Mouse (Mus musculus): Measurements from ENCODE around the gene Slc4a1. TPM values are rescaled to one million over a fixed set of nuclear protein-coding genes. Genes with fewer than 3 reads are reported as not detected.

Slc4a1 gene
- total and polyA plus RNA-seq, 2 experiments = 0.10 to 0.65 TPM

DNA sequence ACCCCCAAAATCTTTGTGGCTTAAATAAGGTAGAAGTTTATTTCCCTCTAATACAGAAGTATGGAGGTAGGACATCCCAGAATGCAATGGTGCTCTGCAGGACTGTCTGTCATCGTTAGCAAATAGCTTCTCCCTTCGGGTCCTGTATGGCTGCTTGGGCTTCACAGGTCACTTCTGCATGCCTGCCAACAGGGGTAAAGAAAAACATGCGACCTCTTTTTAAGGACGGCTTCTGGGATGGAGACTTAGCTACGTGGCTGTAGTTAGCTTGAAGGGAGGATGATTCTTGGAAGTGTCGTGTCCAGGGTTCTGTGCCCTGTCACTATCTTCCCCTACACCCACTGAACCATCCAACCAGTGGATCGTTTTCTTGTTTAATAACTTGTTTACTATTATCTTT, 4.3 kb upstream of the Slc4a1 start:
- no peak overlapping the region for H3K27ac ChIP-seq (replicated peaks; ENCODE audit: insufficient read depth, low read depth, low read length)
- H3K4me1 ChIP-seq (ENCODE audit: control insufficient read depth, insufficient read depth, low read length) = peaks cover 1% of the 10 kb centered on the region; the same call in 1 of the 2 replicates
- H3K27me3 ChIP-seq (ENCODE audit: control insufficient read depth, insufficient read depth, low read length) = no peaks in the 10 kb centered on the region
- TF ChIP-seq CTCF (IDR thresholded peaks at IDR 0.05; ENCODE audit: low read depth, low read length) (no peak), POLR2A (IDR thresholded peaks at IDR 0.05; ENCODE audit: extremely low read depth, insufficient read depth, low read length) (no peak)
- 75% methylated on average over 7 of the region's 7 CpGs for WGBS
- no peak overlapping the region for H3K9ac ChIP-seq (ENCODE audit: low read depth, low read length)
- no peaks in the 10 kb centered on the region for H3K36me3 ChIP-seq (ENCODE audit: control insufficient read depth, insufficient read depth, low read length)
- no peak for DNase-seq (ENCODE audit: extremely low read depth, low read depth, low spot score)
- H3K79me2 ChIP-seq (ENCODE audit: control insufficient read depth, insufficient read depth, low read length) = no peaks in the 10 kb centered on the region
- no peak overlapping the region for H3K4me3 ChIP-seq (ENCODE audit: insufficient read depth, low read depth, low read length)

DNA sequence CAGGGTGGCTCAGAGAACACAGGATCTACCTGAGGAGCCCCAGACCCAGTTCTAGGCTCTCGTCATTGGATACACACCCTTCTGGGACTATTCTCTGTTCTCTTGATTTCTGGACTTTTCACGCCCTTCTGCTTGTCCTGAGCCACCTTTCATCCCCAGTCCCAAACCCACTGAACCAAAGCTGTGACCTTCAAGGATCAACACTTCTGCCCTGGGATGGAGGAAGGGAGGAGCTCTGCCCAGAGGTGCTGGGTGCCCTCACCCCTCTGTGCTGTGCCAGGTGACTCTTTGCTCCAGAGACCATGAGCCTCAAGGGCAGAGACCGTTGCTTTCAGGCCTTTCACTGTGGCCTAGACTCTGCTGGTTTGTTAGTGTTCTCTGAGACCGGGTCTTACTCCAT, 3.3 kb upstream of the Slc4a1 start:
- TF ChIP-seq POLR2A (IDR thresholded peaks at IDR 0.05; ENCODE audit: extremely low read depth, insufficient read depth, low read length) (no peak), CTCF (IDR thresholded peaks at IDR 0.05; ENCODE audit: low read depth, low read length) (no peak)
- H3K79me2 ChIP-seq (ENCODE audit: control insufficient read depth, insufficient read depth, low read length) = no peaks in the 10 kb centered on the region
- no peak for DNase-seq (ENCODE audit: extremely low read depth, low read depth, low spot score)
- H3K27me3 ChIP-seq (ENCODE audit: control insufficient read depth, insufficient read depth, low read length) = no peaks in the 10 kb centered on the region
- H3K9ac ChIP-seq (ENCODE audit: low read depth, low read length) = no peak overlapping the region
- H3K4me3 ChIP-seq (ENCODE audit: insufficient read depth, low read depth, low read length) = no peak overlapping the region
- H3K4me1 ChIP-seq (ENCODE audit: control insufficient read depth, insufficient read depth, low read length) = no peaks in the 10 kb centered on the region
- H3K36me3 ChIP-seq (ENCODE audit: control insufficient read depth, insufficient read depth, low read length) = no peaks in the 10 kb centered on the region
- H3K27ac ChIP-seq (replicated peaks; ENCODE audit: insufficient read depth, low read depth, low read length) = no peak overlapping the region
- WGBS = 72% methylated on average over 4 of the region's 4 CpGs

DNA sequence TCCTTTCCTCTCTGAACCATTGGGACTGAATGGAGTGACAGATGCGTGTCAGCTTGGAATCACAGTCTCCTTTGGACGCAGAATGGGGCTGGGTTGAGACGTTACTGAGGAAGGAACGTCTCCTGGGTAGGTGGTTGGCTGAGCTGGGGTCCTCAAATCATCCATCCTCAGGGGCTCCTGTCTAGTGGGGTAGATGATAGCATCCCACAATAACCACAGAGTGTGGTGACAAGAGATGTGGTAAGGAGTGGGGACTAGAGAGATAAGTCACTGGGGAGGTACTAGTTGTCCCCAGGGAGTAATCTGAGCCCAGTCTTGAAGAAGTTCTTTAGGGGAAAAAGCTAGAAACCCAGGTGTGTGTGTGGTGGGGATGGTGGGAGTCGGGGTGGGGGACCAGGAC, 2.3 kb upstream of the Slc4a1 start:
- no peak overlapping the region for H3K4me3 ChIP-seq (ENCODE audit: insufficient read depth, low read depth, low read length)
- WGBS = 90% methylated on average over 5 of the region's 5 CpGs
- no peak overlapping the region for H3K27ac ChIP-seq (replicated peaks; ENCODE audit: insufficient read depth, low read depth, low read length)
- no peaks in the 10 kb centered on the region for H3K27me3 ChIP-seq (ENCODE audit: control insufficient read depth, insufficient read depth, low read length)
- TF ChIP-seq POLR2A (IDR thresholded peaks at IDR 0.05; ENCODE audit: extremely low read depth, insufficient read depth, low read length) = no peak
- TF ChIP-seq CTCF (IDR thresholded peaks at IDR 0.05; ENCODE audit: low read depth, low read length) = no peak
- no peak overlapping the region for H3K9ac ChIP-seq (ENCODE audit: low read depth, low read length)
- no peaks in the 10 kb centered on the region for H3K36me3 ChIP-seq (ENCODE audit: control insufficient read depth, insufficient read depth, low read length)
- no peaks in the 10 kb centered on the region for H3K79me2 ChIP-seq (ENCODE audit: control insufficient read depth, insufficient read depth, low read length)
- no peak for DNase-seq (ENCODE audit: extremely low read depth, low read depth, low spot score)
- no peaks in the 10 kb centered on the region for H3K4me1 ChIP-seq (ENCODE audit: control insufficient read depth, insufficient read depth, low read length)

DNA sequence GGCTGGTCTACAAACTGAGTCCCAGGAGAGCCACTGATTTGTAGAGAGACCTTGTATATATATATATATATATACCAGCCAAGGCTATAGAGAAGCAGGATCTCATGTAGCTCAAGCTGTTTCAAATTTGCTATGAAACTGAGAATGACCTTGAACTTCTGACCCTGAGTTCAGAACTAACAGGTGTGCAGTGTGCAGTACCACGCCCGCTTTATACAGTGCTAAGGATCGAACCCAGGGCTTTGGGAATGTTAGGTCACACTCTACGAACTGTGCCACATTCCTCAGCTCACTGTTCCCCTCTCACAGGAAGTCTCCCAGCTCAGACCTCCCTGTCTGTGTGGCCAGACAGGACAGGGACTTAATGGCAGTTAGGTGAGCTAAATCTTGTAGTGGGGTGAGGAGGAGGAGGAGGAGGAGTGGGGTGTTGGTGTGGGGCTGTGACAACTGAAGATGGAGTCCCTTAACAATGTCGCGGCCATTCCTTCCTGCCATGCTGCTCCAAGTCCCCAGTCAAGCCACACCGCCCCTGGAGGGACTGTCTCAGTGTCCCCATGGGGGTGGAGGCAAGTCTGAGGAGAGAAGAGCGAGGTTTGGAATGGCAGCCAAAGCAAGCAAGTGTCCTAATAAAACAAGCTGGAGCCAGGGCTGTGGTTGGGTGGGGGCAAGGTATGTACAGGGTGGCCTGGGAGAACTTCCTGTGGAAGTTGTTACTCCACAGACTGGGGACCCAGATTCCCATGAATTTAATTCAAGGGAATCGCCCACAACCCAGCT, 1.7 kb upstream of the Slc4a1 start:
- no peak for DNase-seq (ENCODE audit: extremely low read depth, low read depth, low spot score)
- no peak overlapping the region for H3K4me3 ChIP-seq (ENCODE audit: insufficient read depth, low read depth, low read length)
- no peak overlapping the region for H3K27ac ChIP-seq (replicated peaks; ENCODE audit: insufficient read depth, low read depth, low read length)
- no peaks in the 10 kb centered on the region for H3K27me3 ChIP-seq (ENCODE audit: control insufficient read depth, insufficient read depth, low read length)
- TF ChIP-seq CTCF (IDR thresholded peaks at IDR 0.05; ENCODE audit: low read depth, low read length) (no peak), POLR2A (IDR thresholded peaks at IDR 0.05; ENCODE audit: extremely low read depth, insufficient read depth, low read length) (no peak)
- H3K4me1 ChIP-seq (ENCODE audit: control insufficient read depth, insufficient read depth, low read length) = no peaks in the 10 kb centered on the region
- H3K36me3 ChIP-seq (ENCODE audit: control insufficient read depth, insufficient read depth, low read length) = no peaks in the 10 kb centered on the region
- no peak overlapping the region for H3K9ac ChIP-seq (ENCODE audit: low read depth, low read length)
- no peaks in the 10 kb centered on the region for H3K79me2 ChIP-seq (ENCODE audit: control insufficient read depth, insufficient read depth, low read length)
- WGBS = 78% methylated on average over 9 of the region's 9 CpGs

DNA sequence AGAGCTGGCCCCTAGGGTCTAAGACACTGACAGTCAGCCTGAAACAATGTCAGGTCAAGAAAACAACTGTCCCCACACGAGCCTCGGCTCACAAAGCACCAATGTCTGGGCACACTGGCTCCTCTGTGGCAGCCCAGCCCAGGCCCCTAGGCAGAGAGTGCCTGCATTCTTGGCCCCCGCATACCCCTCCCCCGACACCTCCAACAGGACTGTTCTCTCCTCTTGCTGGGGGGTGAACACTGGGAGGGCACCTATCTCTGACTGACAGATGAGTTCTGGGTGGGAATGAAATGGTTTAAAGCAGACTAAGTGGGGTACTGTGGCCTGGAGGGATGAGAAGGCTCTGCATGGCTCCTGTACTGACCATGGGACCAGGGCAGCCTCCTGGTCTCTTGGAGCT, 304 bp downstream of the Slc4a1 start:
- Histone ChIP-seq H3K9ac (ENCODE audit: low read depth, low read length) (no peak overlapping the region), H3K4me1 (ENCODE audit: control insufficient read depth, insufficient read depth, low read length) (no peaks in the 10 kb centered on the region), H3K36me3 (ENCODE audit: control insufficient read depth, insufficient read depth, low read length) (no peaks in the 10 kb centered on the region), H3K27me3 (ENCODE audit: control insufficient read depth, insufficient read depth, low read length) (no peaks in the 10 kb centered on the region), H3K4me3 (ENCODE audit: insufficient read depth, low read depth, low read length) (no peak overlapping the region), H3K27ac (replicated peaks; ENCODE audit: insufficient read depth, low read depth, low read length) (no peak overlapping the region), H3K79me2 (ENCODE audit: control insufficient read depth, insufficient read depth, low read length) (no peaks in the 10 kb centered on the region)
- no peak for DNase-seq (ENCODE audit: extremely low read depth, low read depth, low spot score)
- 85% methylated on average over 4 of the region's 4 CpGs for WGBS
- TF ChIP-seq POLR2A (IDR thresholded peaks at IDR 0.05; ENCODE audit: extremely low read depth, insufficient read depth, low read length) (no peak), CTCF (IDR thresholded peaks at IDR 0.05; ENCODE audit: low read depth, low read length) (no peak)

Measured in liver, adult 2 months (tissue).